Mouse (Mus musculus) heart, postnatal 14 days (tissue): ENCODE measurements around the gene Eps8l3. TPM values are rescaled to one million over a fixed set of nuclear protein-coding genes. Genes with fewer than 3 reads are reported as not detected.
"Not testable (repeated sequence)": the region's sequence is repeated elsewhere in the genome, so short reads cannot be mapped to it uniquely, and the experiment has no call there.

ENCODE experiments used
- DNase-seq, 2 experiments: peaks; one replicate each; pipeline ENCODE4 v3.0.0; 2021 to 2022
- intact Hi-C: fragments of 180-260 bp; cut with DNase I; formaldehyde crosslinking; loops from one replicate; pipeline ENCODE4 v1.15.1; 2025
- total RNA-seq, 2 experiments: library from RNA; stranded (reverse); gene quantifications; 2 replicates each; pipeline ENCODE4 v1.2.3; 2021

Eps8l3 gene
- total RNA-seq, 2 experiments from 2014 or later = not detected

GRCm38 (mm10) chr3:107887674-107888495, 10.9 kb downstream of the Eps8l3 start:
- peak; percentile 12 to 49 for DNase-seq
- intact Hi-C loops = no loop called here

GRCm38 (mm10) chr3:107889236-107889635, 12.2 kb downstream of the Eps8l3 start:
- not testable (repeated sequence) for DNase-seq

DNA sequence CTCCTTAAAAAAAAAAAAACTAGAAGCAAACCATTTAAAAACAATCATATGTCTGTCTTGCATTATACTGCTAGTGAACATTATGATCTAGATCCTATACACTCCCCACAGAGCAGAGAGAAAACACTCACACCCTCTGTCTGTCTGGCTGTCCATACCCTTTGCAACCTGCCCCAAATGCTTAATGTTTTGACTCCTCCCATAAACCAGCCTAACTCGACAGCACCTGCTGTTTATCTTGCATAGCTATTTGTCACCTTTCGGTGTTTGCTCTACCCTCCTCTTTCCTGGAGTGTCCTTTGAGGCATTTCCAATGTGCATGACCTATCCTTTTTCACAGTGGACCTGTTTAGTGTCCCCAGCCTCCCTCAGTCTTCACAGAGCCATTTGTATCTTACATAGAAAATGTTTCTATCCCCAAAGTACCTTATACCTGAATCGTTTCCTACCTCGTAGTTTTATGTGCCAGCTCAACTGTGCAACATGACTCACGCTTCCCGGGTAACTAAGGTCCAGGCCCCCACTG, 18.2 kb downstream of the Eps8l3 start:
- DNase-seq = no peak
- intact Hi-C loops = no loop called here

More at GRCm38 (mm10) chr3:107889236-107889635, 12.2 kb downstream of the Eps8l3 start:
- intact Hi-C loops = not testable (repeated sequence)

DNA sequence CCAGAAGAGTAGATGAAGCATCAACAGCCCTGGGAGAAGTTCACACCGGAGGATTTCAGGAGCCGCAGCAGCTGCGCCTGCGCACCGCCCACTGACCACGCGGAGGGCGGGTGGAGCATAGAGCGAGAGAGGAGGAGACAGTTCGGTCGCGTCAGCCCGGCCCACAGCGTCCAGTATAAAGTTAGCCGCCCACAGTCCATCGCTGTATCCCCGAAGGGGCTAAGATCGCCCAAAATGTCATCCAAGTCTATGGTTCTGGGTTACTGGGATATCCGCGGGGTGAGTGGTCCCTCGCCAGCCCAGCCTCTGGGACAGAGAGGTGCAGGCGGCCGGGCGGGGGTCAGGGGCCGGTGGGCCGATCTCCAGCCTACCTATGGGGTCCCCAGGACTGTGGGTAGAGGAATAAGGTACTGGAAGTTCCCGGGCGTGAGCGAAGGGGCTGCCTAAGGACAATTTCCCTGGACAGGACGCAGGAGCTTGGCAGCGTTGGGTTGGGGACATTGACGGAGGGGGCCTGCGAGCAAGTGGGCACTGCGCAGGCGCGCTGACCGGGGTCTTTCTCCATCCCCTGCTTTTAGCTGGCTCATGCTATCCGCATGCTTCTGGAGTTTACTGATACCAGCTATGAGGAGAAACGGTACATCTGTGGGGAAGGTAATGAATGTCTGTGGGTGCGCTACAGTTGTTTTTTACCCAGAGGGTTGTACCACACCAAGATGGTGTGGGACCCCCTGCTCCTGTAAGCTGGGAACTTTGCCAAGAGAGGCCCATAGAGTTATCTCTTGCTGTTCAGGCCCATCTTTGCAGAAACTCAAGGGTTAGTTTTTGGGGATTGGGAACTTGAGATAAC, 18.9 kb downstream of the Eps8l3 start, which contains the start of gene Gstm5:
TSS of gene Gstm5 (plus strand) at position 102 of the 850 bp plus-strand sequence.
- peak; percentile 84 to 86 for DNase-seq
- intact Hi-C loops = no loop called here

- no peak for DNase-seq
- intact Hi-C loops = no loop called here
These were observed 21.7 kb downstream of the Eps8l3 start for GRCm38 (mm10) chr3:107898691-107899090.

- intact Hi-C loops = no loop called here
- DNase-seq = no peak
These were observed 24.1 kb downstream of the Eps8l3 start for GRCm38 (mm10) chr3:107900955-107901673.

- intact Hi-C loops = no loop called here
These were observed 28.9 kb downstream of the Eps8l3 start for GRCm38 (mm10) chr3:107905942-107906341.

GRCm38 (mm10) chr3:107916674-107917073, 39.6 kb downstream of the Eps8l3 start:
- intact Hi-C loops = loop anchor here (5.0 kb wide), 2 partner anchors 219 to 231 kb away; partner anchors contain the start of genes Ahcyl1 and Gnai3
- DNase-seq = no peak

More at GRCm38 (mm10) chr3:107905942-107906341, 28.9 kb downstream of the Eps8l3 start:
- DNase-seq = no peak

DNA sequence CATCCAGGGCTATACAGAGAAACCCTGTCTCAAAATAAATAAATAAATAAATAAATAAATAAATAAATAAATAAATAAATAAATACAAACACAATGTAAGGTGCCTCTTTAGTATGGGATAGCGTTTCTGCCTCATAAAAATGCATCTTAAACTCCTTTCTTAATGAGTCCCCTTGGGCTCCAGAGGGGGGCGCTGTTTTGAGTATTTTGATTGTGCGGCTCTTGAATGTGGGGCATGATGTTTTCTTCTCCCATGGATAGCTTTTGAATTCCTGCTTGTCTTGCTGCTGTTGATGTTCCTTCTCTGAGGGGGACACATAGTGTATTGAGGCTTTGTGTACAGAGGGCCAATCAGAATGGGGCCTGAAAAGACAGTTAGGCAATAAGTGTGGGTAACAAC, 40.1 kb downstream of the Eps8l3 start:
- intact Hi-C loops = loop anchor here (5.0 kb wide), 2 partner anchors 220 to 230 kb away; partner anchors contain the start of genes Ahcyl1 and Gnai3
- no peak for DNase-seq

DNA sequence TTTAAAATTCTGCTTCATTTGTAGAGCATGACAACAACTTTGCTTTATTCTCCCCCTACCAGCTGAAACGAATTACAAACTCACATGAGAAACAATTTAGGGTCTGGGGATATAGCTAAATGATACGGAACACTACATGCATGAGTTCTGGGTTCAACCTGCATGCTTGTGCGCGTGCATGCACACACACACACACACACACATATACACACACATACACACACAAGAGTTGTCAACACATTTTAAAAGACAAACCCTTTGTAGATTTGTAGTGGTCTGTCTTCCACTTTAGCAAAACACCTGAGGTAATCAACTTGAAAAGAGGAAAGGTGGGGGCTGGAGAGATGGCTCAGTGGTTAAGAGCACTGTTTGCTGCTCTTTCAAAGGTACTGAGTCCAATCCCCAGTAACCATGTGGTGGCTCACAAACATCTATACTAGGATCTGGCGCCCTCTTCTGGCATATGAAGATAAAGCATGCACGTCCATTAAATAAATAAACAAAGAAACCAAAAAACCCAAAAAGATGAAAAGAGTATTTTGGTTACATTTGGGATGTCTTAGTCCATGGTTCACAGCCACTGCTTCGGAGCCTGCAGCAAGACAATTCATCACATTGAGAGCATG, 40.9 kb downstream of the Eps8l3 start:
- intact Hi-C loops = loop anchor here (1.0 to 5.0 kb wide), 3 partner anchors 51 to 229 kb away; partner anchors contain the start of genes Ahcyl1 and Gnai3
- peak; percentile 54 to 73 for DNase-seq

GRCm38 (mm10) chr3:107920348-107920747, 43.3 kb downstream of the Eps8l3 start:
- DNase-seq = no peak
- intact Hi-C loops = no loop called here

DNA sequence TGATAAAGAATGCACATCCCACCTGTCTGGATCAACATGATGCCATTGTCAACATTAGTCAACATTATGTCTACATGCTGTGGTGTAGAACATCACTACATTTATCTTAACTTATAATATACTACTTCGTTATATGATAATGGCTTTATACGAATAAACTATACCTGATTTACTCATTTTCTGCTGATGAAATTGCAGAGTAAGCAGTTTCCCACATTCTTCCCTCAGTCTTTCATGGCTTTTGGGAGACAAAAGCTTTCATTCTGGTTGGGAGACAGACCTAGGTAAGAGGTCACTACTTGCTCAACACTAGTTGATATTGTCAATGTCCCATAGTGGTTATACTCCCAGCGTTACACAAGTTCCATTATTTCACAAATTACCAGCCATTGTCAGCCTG, 48.3 kb downstream of the Eps8l3 start:
- intact Hi-C loops = no loop called here
- no peak for DNase-seq

GRCm38 (mm10) chr3:107927841-107928240, 50.8 kb downstream of the Eps8l3 start:
- intact Hi-C loops = no loop called here

DNA sequence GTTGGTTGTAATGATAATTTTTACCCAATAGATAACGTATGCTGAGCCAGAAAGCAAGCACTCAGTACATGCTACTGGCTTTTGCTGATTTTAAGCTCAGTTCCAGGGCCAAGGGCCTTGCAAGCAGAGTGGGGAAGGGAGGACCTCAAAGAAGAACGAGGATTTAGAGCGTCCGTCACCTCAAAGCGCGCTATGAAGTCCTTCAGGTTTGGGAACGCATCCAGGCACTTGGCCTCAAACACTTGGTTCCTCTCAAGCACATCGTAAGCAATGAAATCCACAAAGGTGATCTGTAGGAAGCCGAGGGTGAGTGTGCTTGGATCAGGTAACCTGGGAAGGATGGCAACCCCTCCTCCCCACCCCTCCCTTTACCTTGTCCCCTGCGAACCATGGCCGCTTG, 51.7 kb downstream of the Eps8l3 start:
- DNase-seq = no peak
- intact Hi-C loops = no loop called here

More at GRCm38 (mm10) chr3:107927841-107928240, 50.8 kb downstream of the Eps8l3 start:
- DNase-seq = no peak

- no peak for DNase-seq
- intact Hi-C loops = no loop called here
These were observed 52.2 kb downstream of the Eps8l3 start for GRCm38 (mm10) chr3:107929243-107929642.

GRCm38 (mm10) chr3:107929731-107930130, 52.7 kb downstream of the Eps8l3 start:
- intact Hi-C loops = loop anchor here (2.0 kb wide), 1 partner anchor 89 kb away; no protein-coding TSS in a partner anchor
- no peak for DNase-seq

DNA sequence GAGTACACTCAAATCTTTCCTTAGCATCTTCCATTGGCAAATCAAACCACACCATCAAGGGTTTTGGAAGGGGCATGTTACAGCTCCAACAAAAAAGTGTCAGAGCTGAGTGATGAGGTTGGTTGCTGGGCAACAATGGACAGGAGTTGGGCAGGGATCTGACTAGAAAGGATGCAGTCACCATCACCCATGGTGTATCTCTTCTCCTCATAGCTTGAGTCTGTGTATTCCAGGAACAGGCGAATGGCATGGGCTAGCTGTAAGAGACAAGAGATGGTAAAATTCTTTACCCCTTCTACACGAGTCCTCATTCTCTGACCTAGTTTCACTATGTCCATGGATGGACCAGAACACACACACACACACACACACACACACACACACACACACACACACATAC, 54.1 kb downstream of the Eps8l3 start:
- DNase-seq = no peak
- intact Hi-C loops = loop anchor here (2.0 kb wide), 1 partner anchor 88 kb away; no protein-coding TSS in a partner anchor

DNA sequence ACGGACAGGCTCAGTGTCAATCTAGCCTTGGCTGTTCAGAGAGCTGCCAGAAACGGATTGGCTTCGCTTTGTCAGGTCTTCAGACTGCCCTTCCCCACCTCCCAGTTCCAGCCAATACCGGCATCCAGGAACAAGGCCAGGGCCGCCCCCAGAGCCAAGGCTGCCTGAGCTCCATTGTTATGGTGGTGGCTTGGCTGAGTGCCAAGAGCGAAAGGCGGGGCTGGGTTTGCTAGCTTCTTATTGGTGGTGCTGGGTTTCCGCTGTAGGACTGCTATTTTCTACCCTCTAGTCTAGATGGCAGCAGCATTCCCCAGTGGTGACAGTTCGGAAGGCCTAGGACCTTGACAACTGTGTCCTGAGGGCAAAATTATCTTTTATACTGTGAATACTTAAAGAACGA, 54.6 kb downstream of the Eps8l3 start, which contains the start of gene Gstm7:
TSS of gene Gstm7 (minus strand) at position 148 of the 400 bp plus-strand sequence.
- intact Hi-C loops = loop anchor here (2.0 kb wide), 1 partner anchor 87 kb away; no protein-coding TSS in a partner anchor
- peak; percentile 97 to 99 for DNase-seq

DNA sequence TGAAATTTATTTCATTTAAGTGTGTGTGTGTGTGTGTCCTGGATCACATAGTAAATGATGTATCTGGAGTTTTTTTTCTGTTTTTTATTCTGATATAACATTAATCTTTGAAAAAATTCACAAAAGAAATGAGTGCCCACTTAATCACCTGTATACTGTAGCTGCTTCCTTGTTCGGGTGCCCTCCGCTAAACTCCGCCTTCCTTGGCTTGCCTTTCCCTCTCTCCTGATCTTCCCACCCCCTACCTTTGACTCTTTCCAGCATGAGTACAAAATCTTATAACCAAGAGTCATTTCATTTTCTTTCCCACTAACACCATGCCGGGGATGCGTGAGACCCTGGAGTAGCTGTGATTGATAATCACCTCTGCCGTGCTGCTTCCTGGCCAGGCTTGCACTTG, 55.1 kb downstream of the Eps8l3 start:
- intact Hi-C loops = no loop called here
- DNase-seq = no peak
